19 mouse cellular contexts compared by ENCODE assay signal in the genomic region with DNA sequence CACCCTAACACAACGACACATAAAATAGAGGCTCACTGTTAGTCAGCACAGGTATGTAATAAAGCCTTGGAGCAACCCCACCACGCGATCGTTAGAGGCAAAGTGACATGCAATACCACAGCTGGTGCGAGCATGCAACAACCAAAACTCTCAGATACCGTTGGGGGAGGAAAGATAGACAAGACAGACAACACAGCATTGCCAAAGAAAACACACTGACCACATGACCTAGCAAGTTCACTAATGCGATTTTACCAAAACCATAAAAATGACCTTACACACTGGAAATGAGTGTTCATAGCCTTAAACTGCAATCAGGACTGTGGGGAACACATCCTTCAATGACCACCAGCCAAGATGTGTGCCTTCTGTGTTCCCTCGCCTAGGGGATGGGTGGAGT. TPM values are rescaled to one million over a fixed set of nuclear protein-coding genes. Genes with fewer than 3 reads are reported as not detected.
"Had no signal": no experiment of that assay in that cellular context is flagged by ENCODE, and none has a peak within 500 bp of the region (broad histone marks: within the 10 kb centered on the region; RNA-seq: fewer than 3 reads in every experiment).

No protein-coding gene starts in this region.

- DNase-seq: lung, embryonic 14.5 days; lung, postnatal 10 days; lung, postnatal 4 days; midbrain, embryonic 14.5 days; right cerebral cortex, postnatal 14 days; thymus, adult 2 months; thymus, postnatal 25 days; thymus, postnatal 4 days had no signal

- H3K27ac ChIP-seq: midbrain, embryonic 10.5 days; midbrain, embryonic 12.5 days; neural tube, embryonic 12.5 days; stomach, embryonic 15.5 days; stomach, postnatal 0 days had no signal

- H3K9me3 ChIP-seq: midbrain, embryonic 10.5 days; midbrain, embryonic 12.5 days; neural tube, embryonic 12.5 days; stomach, embryonic 15.5 days had no signal

- H3K4me3 ChIP-seq: midbrain, embryonic 10.5 days; midbrain, embryonic 12.5 days; neural tube, embryonic 12.5 days; stomach, embryonic 15.5 days had no signal

- ATAC-seq: midbrain, embryonic 16.5 days had no signal

- H3K9ac ChIP-seq: lung, embryonic 14.5 days; midbrain, embryonic 12.5 days; neural tube, embryonic 12.5 days; stomach, embryonic 15.5 days had no signal

- H3K4me2 ChIP-seq: lung, embryonic 14.5 days; midbrain, embryonic 12.5 days; neural tube, embryonic 12.5 days; stomach, embryonic 15.5 days had no signal

- H3K4me1 ChIP-seq: midbrain, embryonic 12.5 days; neural tube, embryonic 12.5 days; stomach, embryonic 15.5 days had no signal

- H3K27me3 ChIP-seq: midbrain, embryonic 12.5 days; neural tube, embryonic 12.5 days; stomach, embryonic 15.5 days had no signal

RNA-seq across cellular contexts. Expression of a gene that starts 35.2 kb away (rescaled TPM):
- total RNA-seq: megakaryocyte-erythroid progenitor cell, adult 5-6 weeks; neutrophil, adult 5-6 weeks had no signal
- polyA plus RNA-seq: liver, embryonic 16.5 days; lung, embryonic 14.5 days; lung, embryonic 16.5 days; midbrain, embryonic 14.5 days; stomach, postnatal 0 days; testis, adult 2 months had no signal
